Mouse (Mus musculus): ENCODE measurements around the gene Fbf1. TPM values are rescaled to one million over a fixed set of nuclear protein-coding genes. Genes with fewer than 3 reads are reported as not detected.

Gene Fbf1
- total RNA-seq, 2 experiments from 2014 or later = 38.4 to 41.6 TPM

- no peak for DNase-seq
These were observed 10.6 kb upstream of the Fbf1 start for GRCm38 (mm10) chr11:116178411-116179121.

- peak in 1 of 2 experiments; percentile 51 for DNase-seq
These were observed 8.0 kb upstream of the Fbf1 start for GRCm38 (mm10) chr11:116176010-116176409.

- DNase-seq = peak; percentile 52 to 80
These were observed 6.9 kb upstream of the Fbf1 start for GRCm38 (mm10) chr11:116174775-116175448.

- no peak for DNase-seq
These were observed 4.0 kb upstream of the Fbf1 start for GRCm38 (mm10) chr11:116171959-116172358.

GRCm38 (mm10) chr11:116170003-116170800 lies 2.2 kb upstream of the Fbf1 start:
- DNase-seq = no peak

- DNase-seq = no peak
These were observed 1.2 kb upstream of the Fbf1 start for GRCm38 (mm10) chr11:116169214-116169613.

- DNase-seq = no peak
These were observed 734 bp downstream of the Fbf1 start for GRCm38 (mm10) chr11:116167232-116167631.

- DNase-seq = no peak
These were observed 5.0 kb downstream of the Fbf1 start for GRCm38 (mm10) chr11:116163002-116163401.

- DNase-seq = no peak
These were observed 5.8 kb downstream of the Fbf1 start for GRCm38 (mm10) chr11:116162146-116162545.

GRCm38 (mm10) chr11:116161312-116161711 lies 6.7 kb downstream of the Fbf1 start:
- no peak for DNase-seq

GRCm38 (mm10) chr11:116150960-116151359 lies 17.0 kb downstream of the Fbf1 start:
- DNase-seq = no peak

- DNase-seq = no peak
These were observed 18.6 kb downstream of the Fbf1 start for GRCm38 (mm10) chr11:116149341-116149740.

GRCm38 (mm10) chr11:116148761-116149221 lies 19.2 kb downstream of the Fbf1 start:
- DNase-seq = no peak

GRCm38 (mm10) chr11:116146294-116146985 lies 21.5 kb downstream of the Fbf1 start:
- peak in 1 of 2 experiments; percentile 28 for DNase-seq

- no peak for DNase-seq
These were observed 22.3 kb downstream of the Fbf1 start for GRCm38 (mm10) chr11:116145481-116146293.

- DNase-seq = no peak
These were observed 24.5 kb downstream of the Fbf1 start for GRCm38 (mm10) chr11:116143468-116143867.

GRCm38 (mm10) chr11:116142211-116142991 lies 25.6 kb downstream of the Fbf1 start:
- peak; percentile 74 to 80 for DNase-seq

- peak; percentile 88 to 89 for DNase-seq
These were observed 29.4 kb downstream of the Fbf1 start, which contains the start of gene Mrpl38 for GRCm38 (mm10) chr11:116138468-116139138. Mrpl38 (minus strand) TSS chr11:116138868.

- DNase-seq = no peak
These were observed 29.9 kb downstream of the Fbf1 start for GRCm38 (mm10) chr11:116138096-116138467.

- DNase-seq = no peak
These were observed 33.8 kb downstream of the Fbf1 start for GRCm38 (mm10) chr11:116134171-116134570.

Measured in adrenal gland, postnatal 36 days (tissue).